Mouse (Mus musculus) E14TG2a.4 (cell line): ENCODE measurements around the gene Slc25a28.

Source experiments
- H3K27me3 ChIP-seq: 2 replicates; pipeline ENCODE4 v1.6.1; 2014; ENCODE audit warnings: low read length, control low read depth; ENCODE audit not compliant: insufficient read depth
- H3K36me3 ChIP-seq: 2 replicates; pipeline ENCODE4 v1.6.1; 2014; ENCODE audit warnings: low read length, control low read depth; ENCODE audit not compliant: insufficient read depth
- H3K4me1 ChIP-seq: replicated peaks from 2 replicates; pipeline ENCODE4 v1.6.1; 2014; ENCODE audit warnings: low read depth, low read length, control low read depth
- H3K4me3 ChIP-seq: replicated peaks from 2 replicates; pipeline ENCODE4 v1.5.1; 2014; ENCODE audit warnings: mild to moderate bottlenecking, low read length
- H3K9me3 ChIP-seq: 2 replicates; pipeline ENCODE4 v1.6.1; 2014; ENCODE audit warnings: low read length, control low read depth
- CTCF ChIP-seq: conservative IDR thresholded peaks from 2 replicates; pipeline ENCODE4 v1.5.1; 2014; ENCODE audit warnings: low read length
- NANOG ChIP-seq: IDR thresholded peaks from 2 replicates; pipeline ENCODE4 v1.6.1; 2014; ENCODE audit warnings: borderline replicate concordance, low read length, mixed read lengths
- POU5F1 ChIP-seq: IDR thresholded peaks from 2 replicates; pipeline ENCODE4 v1.6.1; 2014; ENCODE audit warnings: low read length, borderline replicate concordance

Slc25a28 gene

GRCm38 (mm10) chr19:43616889-43617288, 57.8 kb downstream of the Slc25a28 start:
- TF ChIP-seq CTCF: no peak
- TF ChIP-seq POU5F1: no peak
- no peak for TF ChIP-seq NANOG
- Histone ChIP-seq H3K36me3 (no peaks in the 10 kb centered on the region), H3K9me3 (no peaks in the 10 kb centered on the region), H3K4me3 (peak overlapping the region; percentile 72), H3K27me3 (peaks cover 97% of the 10 kb centered on the region), H3K4me1 (peaks cover 57% of the 10 kb centered on the region)

- H3K4me1 ChIP-seq: peaks cover 62% of the 10 kb centered on the region
- H3K36me3 ChIP-seq: no peaks in the 10 kb centered on the region
- H3K9me3 ChIP-seq: no peaks in the 10 kb centered on the region
- TF ChIP-seq CTCF: no peak
- no peak for TF ChIP-seq POU5F1
- TF ChIP-seq NANOG: no peak
- H3K27me3 ChIP-seq: peaks cover 97% of the 10 kb centered on the region
- peak overlapping the region; percentile 72 for H3K4me3 ChIP-seq
Observed at GRCm38 (mm10) chr19:43616415-43616861, 58.2 kb downstream of the Slc25a28 start.

- TF ChIP-seq CTCF: no peak
- no peak for TF ChIP-seq POU5F1
- no peak for TF ChIP-seq NANOG
- Histone ChIP-seq H3K4me1 (peaks cover 68% of the 10 kb centered on the region), H3K36me3 (no peaks in the 10 kb centered on the region), H3K9me3 (no peaks in the 10 kb centered on the region), H3K4me3 (peak overlapping the region; percentile 72), H3K27me3 (peaks cover 98% of the 10 kb centered on the region)
Observed at GRCm38 (mm10) chr19:43615571-43616414, 58.9 kb downstream of the Slc25a28 start.

- peaks cover 97% of the 10 kb centered on the region for H3K27me3 ChIP-seq
- H3K4me3 ChIP-seq: peak overlapping the region; percentile 72
- H3K4me1 ChIP-seq: peaks cover 72% of the 10 kb centered on the region
- no peaks in the 10 kb centered on the region for H3K9me3 ChIP-seq
- H3K36me3 ChIP-seq: no peaks in the 10 kb centered on the region
- no peak for TF ChIP-seq NANOG
- no peak for TF ChIP-seq CTCF
- TF ChIP-seq POU5F1: no peak
Observed at GRCm38 (mm10) chr19:43615074-43615445, 59.6 kb downstream of the Slc25a28 start.

GRCm38 (mm10) chr19:43614341-43615073, 60.2 kb downstream of the Slc25a28 start:
- peaks cover 97% of the 10 kb centered on the region for H3K27me3 ChIP-seq
- H3K4me1 ChIP-seq: peaks cover 72% of the 10 kb centered on the region
- H3K36me3 ChIP-seq: no peaks in the 10 kb centered on the region
- peak overlapping the region; percentile 72 for H3K4me3 ChIP-seq
- TF ChIP-seq POU5F1 (no peak), NANOG (no peak), CTCF (no peak)
- no peaks in the 10 kb centered on the region for H3K9me3 ChIP-seq
